Mouse (Mus musculus): ENCODE results near the gene Gm11172.
"Not testable (repeated sequence)": the region's sequence is repeated elsewhere in the genome, so short reads cannot be mapped to it uniquely, and the experiment has no call there.

DNA sequence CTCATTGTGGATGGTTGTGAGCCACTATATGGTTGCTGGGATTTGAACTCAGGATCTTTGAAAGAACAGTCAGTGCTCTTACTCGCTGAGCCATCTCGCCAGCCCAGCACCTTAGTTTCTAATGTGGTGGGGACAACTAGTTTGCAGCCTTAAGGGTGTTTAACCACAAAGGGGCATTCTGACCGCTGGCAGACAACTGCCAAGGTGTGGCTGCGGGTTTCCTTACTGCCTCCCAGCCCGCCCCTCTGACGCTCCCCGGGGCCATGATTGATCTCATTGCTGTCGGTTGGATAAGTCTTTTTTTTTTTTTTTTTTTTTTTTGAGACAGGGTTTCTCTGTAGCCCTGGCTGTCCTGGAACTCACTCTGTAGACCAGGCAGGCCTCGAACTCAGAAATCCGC lies 39.5 kb downstream of the Gm11172 start:
- TF ChIP-seq CTCF, POLR2A (IDR thresholded peaks at IDR 0.05; ENCODE audit: extremely low read depth, insufficient read depth, low read length): not testable (repeated sequence)

Measured in cortical plate, adult 2 months (tissue).